Mouse (Mus musculus): Measurements from ENCODE around the gene Clybl.

DNA sequence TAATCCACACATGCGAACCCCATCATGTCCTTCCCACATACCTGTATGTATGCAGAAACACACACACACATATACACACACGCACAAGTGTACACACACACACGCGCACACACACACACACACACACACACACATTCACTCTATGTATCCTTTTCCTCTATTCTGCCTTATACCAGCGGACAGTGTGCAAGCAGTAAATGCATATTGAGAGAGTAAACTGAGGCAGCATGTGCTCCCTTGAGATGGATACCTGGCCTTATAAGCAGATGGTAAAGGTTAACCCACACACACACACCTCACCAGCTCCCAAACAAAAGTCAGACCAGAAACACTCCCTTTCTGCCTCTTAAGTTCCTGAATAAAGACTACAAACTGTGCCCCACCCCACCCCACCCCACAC is 204.3 kb downstream of the Clybl start:
- no peak for TF ChIP-seq EP300 (optimal IDR thresholded peaks at IDR 0.05)
- no peak for TF ChIP-seq CTCF (IDR thresholded peaks at IDR 0.05; ENCODE audit: low read depth)

All from stomach, postnatal 0 days (tissue).